Mouse (Mus musculus) left cerebral cortex, postnatal 36 days (tissue): ENCODE results near the gene Plek2. TPM values are rescaled to one million over a fixed set of nuclear protein-coding genes. Genes with fewer than 3 reads are reported as not detected.
"Not testable (repeated sequence)": the region's sequence is repeated elsewhere in the genome, so short reads cannot be mapped to it uniquely, and the experiment has no call there.

Source experiments
- DNase-seq, 2 experiments: peaks; one replicate each; pipeline ENCODE4 v3.0.0; 2021 to 2022; ENCODE audit warnings: low spot score in 2 of 2, mixed read lengths in 1 of 2
- intact Hi-C: fragments of 180-260 bp; cut with DNase I; formaldehyde crosslinking; loops from one replicate; pipeline ENCODE4 v1.15.1; 2025
- total RNA-seq, 2 experiments: library from RNA; stranded (reverse); gene quantifications; 2 replicates each; pipeline ENCODE4 v1.2.3; 2021

Gene Plek2
- total RNA-seq, result not detected

GRCm38 (mm10) chr12:78906707-78907162 lies at the start of gene Plek2:
Plek2 (minus strand) TSS chr12:78906964.
- intact Hi-C loops, result no loop called here
- DNase-seq, result no peak

DNA sequence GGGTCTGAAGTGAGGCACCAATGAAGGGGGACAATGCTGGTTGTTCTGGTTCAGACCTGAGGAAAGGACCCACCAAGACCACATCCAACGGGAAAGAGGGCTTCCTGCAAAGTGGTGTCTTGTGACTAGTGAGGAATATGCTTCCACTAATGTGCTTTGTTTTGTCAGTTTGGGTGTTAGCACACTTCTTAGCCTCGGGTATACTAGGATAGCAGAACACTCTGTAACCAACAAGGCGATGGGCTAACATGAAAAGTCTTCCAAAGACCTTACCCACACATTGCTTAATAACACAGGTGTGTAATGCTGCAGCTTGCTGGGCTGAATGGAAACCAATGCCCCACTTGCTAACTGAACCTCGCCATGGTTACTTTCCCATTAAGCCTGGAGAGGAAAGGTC lies 49.6 kb upstream of the Plek2 start:
- intact Hi-C loops, result no loop called here
- DNase-seq, result no peak

DNA sequence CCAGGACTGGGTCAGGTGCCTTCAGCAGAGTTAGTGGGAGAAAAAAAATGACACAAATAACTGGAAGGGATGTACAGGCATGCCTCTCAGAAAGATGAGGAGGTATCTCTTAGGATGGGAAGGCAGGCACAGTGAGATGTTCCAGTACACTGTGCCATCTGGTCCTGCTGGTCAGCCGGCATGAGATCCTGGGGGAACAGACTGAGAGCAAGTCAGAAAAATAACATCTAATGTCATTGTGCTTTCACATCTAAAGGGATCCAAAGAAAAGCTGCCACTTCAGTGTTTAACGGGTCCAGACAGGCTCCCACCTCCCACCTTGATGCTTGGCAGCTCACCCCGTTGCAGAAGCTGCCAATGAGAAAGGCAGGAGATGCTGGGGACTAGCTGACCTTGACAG lies 45.7 kb upstream of the Plek2 start:
- intact Hi-C loops, result no loop called here
- DNase-seq, result no peak

- no peak for DNase-seq
- intact Hi-C loops, result no loop called here
These were observed 45.3 kb upstream of the Plek2 start for GRCm38 (mm10) chr12:78952053-78952452.

GRCm38 (mm10) chr12:78947661-78948060 lies 40.9 kb upstream of the Plek2 start:
- intact Hi-C loops, result no loop called here
- no peak for DNase-seq

GRCm38 (mm10) chr12:78947161-78947560 lies 40.4 kb upstream of the Plek2 start:
- intact Hi-C loops, result no loop called here
- no peak for DNase-seq

DNA sequence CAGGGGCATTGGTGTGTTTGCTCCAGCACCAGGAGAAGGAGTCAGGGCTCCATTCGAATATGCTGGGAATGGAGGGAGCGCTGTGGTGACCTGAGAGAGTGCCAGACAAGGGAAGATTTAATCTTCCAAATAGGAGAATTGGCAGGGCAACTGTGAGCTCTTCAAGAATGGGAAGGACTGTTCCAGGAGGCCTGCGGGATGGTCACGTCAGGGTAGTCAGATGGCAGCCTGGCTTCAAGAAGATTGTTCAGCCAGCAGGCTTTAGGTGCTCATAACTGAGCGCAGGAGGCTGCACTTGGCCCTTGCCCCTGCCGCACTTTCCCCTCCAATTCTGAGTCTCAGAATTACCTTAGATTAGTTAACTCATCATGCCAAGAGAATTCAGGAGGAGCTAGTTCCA lies 36.2 kb upstream of the Plek2 start:
- DNase-seq, result no peak
- intact Hi-C loops, result no loop called here

GRCm38 (mm10) chr12:78940081-78940480 lies 33.3 kb upstream of the Plek2 start:
- intact Hi-C loops, result no loop called here
- DNase-seq, result no peak

GRCm38 (mm10) chr12:78939393-78940037 lies 32.8 kb upstream of the Plek2 start:
- DNase-seq, result no peak
- intact Hi-C loops, result no loop called here

- intact Hi-C loops, result no loop called here
- DNase-seq, result no peak
These were observed 29.7 kb upstream of the Plek2 start for GRCm38 (mm10) chr12:78936494-78936893.

GRCm38 (mm10) chr12:78929900-78930299 lies 23.1 kb upstream of the Plek2 start:
- no peak for DNase-seq
- intact Hi-C loops, result no loop called here

- DNase-seq, result no peak
- intact Hi-C loops, result no loop called here
These were observed 20.5 kb upstream of the Plek2 start for GRCm38 (mm10) chr12:78927287-78927686.

DNA sequence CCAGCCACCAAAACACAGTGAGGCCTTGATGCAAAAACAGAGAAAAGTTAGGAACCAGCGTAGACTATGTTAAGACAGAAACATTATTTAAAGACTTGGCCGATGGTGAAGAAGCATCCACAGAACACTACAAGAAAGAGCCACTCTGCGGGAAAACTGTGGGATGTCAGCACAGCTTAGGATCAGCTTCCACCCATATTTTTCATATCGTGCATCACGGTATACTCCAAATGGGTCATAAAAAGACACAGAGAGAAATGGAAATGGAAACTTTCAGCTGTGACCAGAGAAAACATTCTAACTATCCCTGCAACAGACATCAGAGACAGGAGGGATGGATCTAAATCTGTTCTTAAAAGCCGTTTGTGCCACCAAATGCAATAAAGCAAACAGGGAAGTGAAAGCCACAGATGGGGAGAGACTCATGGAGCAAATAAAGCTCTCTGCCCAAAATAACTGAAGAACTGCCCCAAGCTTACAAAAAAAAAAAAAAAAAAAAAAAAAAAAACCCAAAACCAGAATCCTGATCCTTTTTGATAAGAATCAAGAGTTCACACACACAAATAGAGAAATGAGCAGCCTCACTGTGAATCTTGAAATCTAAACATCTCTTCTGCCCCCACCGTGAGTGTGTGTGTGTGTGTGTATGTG lies 16.9 kb upstream of the Plek2 start:
- intact Hi-C loops, result loop anchor here (5.0 kb wide), 1 partner anchor 59 kb away; no protein-coding TSS in a partner anchor
- no peak for DNase-seq

DNA sequence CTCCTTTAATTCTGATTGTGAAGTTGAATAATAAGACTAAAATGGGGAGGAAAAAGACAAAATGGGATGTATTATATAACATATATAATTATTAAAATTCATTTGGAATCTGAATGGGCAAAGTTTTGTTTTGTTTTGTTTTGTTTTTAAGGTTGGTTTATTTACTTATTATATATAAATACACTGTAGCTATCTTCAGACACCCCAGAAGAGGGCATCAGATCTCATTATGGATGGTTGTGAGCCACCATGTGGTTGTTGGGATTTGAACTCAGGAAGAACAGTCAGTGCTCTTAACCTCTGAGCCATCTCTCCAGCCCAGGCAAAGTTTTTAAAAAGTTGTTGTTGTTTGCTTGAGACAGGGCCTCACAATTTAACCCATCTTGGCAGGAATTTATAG lies 16.2 kb upstream of the Plek2 start:
- intact Hi-C loops, result loop anchor here (5.0 kb wide), 1 partner anchor 59 kb away; no protein-coding TSS in a partner anchor
- not testable (repeated sequence) for DNase-seq

- intact Hi-C loops, result loop anchor here (5.0 kb wide), 1 partner anchor 60 kb away; no protein-coding TSS in a partner anchor
These were observed 15.3 kb upstream of the Plek2 start for GRCm38 (mm10) chr12:78922058-78922457.

DNA sequence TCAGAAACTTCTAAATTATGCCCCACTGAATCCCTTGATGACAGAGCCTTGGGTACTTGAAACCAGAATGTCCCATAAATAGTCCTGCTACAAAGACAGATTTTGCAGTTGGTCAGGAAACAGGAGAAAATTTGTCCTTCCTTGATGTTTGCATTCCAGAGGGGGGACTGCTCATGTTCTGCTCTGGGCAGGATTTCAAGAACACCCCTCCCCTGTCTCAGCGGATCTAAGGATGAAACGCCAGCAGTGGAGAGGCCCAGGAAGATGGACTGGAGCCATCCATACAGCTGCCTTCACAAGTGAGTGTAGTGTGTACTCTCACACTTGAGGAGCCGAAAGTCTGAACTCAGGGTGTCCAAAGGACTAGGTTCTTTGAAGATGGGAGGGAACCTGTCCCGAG lies 14.7 kb upstream of the Plek2 start:
- intact Hi-C loops, result loop anchor here (5.0 kb wide), 1 partner anchor 61 kb away; no protein-coding TSS in a partner anchor

More at GRCm38 (mm10) chr12:78922058-78922457, 15.3 kb upstream of the Plek2 start:
- DNase-seq, result no peak

GRCm38 (mm10) chr12:78919079-78919712 lies 12.4 kb upstream of the Plek2 start:
- DNase-seq, result peak; percentile 47 to 55
- intact Hi-C loops, result loop anchor here (2.0 to 5.0 kb wide), 4 partner anchors 88 to 178 kb away; partner anchors contain the start of genes Pigh and Tmem229b

More for the DNA sequence above, 14.7 kb upstream of the Plek2 start:
- DNase-seq, result no peak

DNA sequence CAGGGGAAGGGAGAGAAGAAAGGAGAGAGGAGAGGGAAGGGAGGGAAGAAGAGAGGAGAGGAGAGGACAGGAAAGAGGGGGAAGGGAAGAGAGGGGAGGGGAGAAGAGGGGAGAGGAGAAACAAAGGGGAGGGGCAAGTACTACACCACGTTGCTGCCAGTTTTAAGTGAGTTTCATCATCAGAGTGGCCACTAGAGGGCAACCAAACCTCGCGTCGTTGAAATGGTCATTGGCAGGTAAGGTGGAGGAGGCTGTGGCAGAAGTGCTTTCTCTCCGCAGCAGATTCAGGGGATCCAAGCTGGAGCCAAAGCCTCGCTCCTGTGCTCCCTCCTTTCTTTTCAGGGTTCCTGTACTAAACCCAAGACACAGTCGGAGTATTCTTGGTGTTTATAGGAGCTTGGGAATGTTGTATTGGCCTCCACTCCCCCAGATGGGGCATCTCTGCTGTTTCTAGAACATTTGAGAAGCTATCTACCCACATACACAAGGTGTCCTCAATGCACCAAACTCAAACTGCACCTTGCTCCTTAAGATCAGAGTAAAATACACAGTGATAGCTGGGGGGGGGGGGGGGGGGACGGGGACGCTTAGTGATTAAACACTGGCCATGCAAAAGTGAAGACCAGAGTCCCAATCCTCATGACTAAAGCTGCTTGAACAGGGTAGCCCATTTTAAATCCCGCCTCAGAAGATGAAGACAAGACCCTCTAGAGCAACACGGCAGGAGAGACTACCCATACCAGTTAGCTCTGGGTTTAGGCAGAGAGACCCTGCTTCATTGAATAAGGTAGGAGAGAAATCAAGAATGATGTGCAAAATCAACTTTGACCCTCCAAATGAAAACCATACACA lies 11.7 kb upstream of the Plek2 start:
- intact Hi-C loops, result loop anchor here (2.0 to 5.0 kb wide), 4 partner anchors 89 to 178 kb away; partner anchors contain the start of genes Pigh and Tmem229b
- DNase-seq, result peak; percentile 77

GRCm38 (mm10) chr12:78916278-78916677 lies 9.5 kb upstream of the Plek2 start:
- intact Hi-C loops, result loop anchor here (5.0 kb wide), 1 partner anchor 91 kb away; the partner anchor contains the start of gene Tmem229b
- DNase-seq, result no peak
